Mouse (Mus musculus) liver, adult 2 months (tissue): ENCODE results near the gene Fam107b. TPM values are rescaled to one million over a fixed set of nuclear protein-coding genes. Genes with fewer than 3 reads are reported as not detected.

Experiments
- DNase-seq: peaks from one replicate; pipeline ENCODE4 v3.0.0-alpha.2; 2011; ENCODE audit warnings: low read depth, low spot score; ENCODE audit errors: extremely low read depth
- H3K27ac ChIP-seq: fragments of 200-500 bp; replicated peaks from 2 replicates; pipeline ENCODE4 v1.5.1; 2012; ENCODE audit warnings: low read depth, mild to moderate bottlenecking, control low read depth, inconsistent platforms, low read length; ENCODE audit not compliant: insufficient read depth
- H3K27me3 ChIP-seq: fragments of 200-500 bp; 2 replicates; pipeline ENCODE4 v1.6.1; 2012; ENCODE audit warnings: mild to moderate bottlenecking, moderate library complexity, low read length, inconsistent platforms; ENCODE audit not compliant: control insufficient read depth, insufficient read depth
- H3K36me3 ChIP-seq: fragments of 200-500 bp; 2 replicates; pipeline ENCODE4 v1.6.1; 2012; ENCODE audit warnings: low read length, inconsistent platforms; ENCODE audit not compliant: control insufficient read depth, insufficient read depth
- H3K4me1 ChIP-seq: fragments of 200-500 bp; 2 replicates; pipeline ENCODE4 v1.6.1; 2011; ENCODE audit warnings: low read length; ENCODE audit not compliant: control insufficient read depth, insufficient read depth
- H3K4me3 ChIP-seq: fragments of 200-500 bp; 2 replicates; pipeline ENCODE4 v1.5.1; 2011; ENCODE audit warnings: low read depth, mild to moderate bottlenecking, control low read depth, low read length, moderate library complexity; ENCODE audit not compliant: insufficient read depth
- H3K79me2 ChIP-seq: fragments of 200-500 bp; 2 replicates; pipeline ENCODE4 v1.6.1; 2012; ENCODE audit warnings: inconsistent platforms, mild to moderate bottlenecking, low read length, moderate library complexity; ENCODE audit not compliant: control insufficient read depth, insufficient read depth
- H3K9ac ChIP-seq: fragments of 200-500 bp; 2 replicates; pipeline ENCODE4 v1.6.1; 2012; ENCODE audit warnings: low read depth, mild to moderate bottlenecking, control low read depth, inconsistent platforms, low read length
- CTCF ChIP-seq: fragments of 200-500 bp; IDR thresholded peaks from 2 replicates; pipeline ENCODE4 v1.5.1; 2011; ENCODE audit warnings: low read depth, low read length, control low read depth
- POLR2A ChIP-seq: fragments of 200-500 bp; IDR thresholded peaks from 2 replicates; pipeline ENCODE4 v1.6.1; 2011; ENCODE audit warnings: low read length, control low read depth; ENCODE audit not compliant: insufficient read depth; ENCODE audit errors: extremely low read depth
- whole genome bisulfite sequencing: fragments of 180-500 bp; shearing (Covaris S2); methylation state at CpG from one replicate; pipeline ENCODE4 v1.1.7; 2018; 5-methylcytosine and 5-hydroxymethylcytosine counted together
- polyA plus RNA-seq: library from polyadenylated mRNA; depleted of rRNA; stranded (reverse); fragments of >200 nt; gene quantifications from 2 replicates; pipeline ENCODE4 v1.2.3, GENCODE M21; 2012
- total RNA-seq: library from RNA; depleted of rRNA; stranded (reverse); fragments of >200 nt; gene quantifications from 2 replicates; pipeline ENCODE4 v1.2.3, GENCODE M21; 2014

Fam107b gene
- total and polyA plus RNA-seq, 2 experiments, result 13.7 to 68.6 TPM

GRCm38 (mm10) chr2:3649171-3649570, 78.9 kb downstream of the Fam107b start:
- 83% methylated on average over 5 of the region's 5 CpGs for WGBS
- DNase-seq, result no peak
- H3K4me3 ChIP-seq, result no peak overlapping the region
- no peaks in the 10 kb centered on the region for H3K79me2 ChIP-seq
- H3K27ac ChIP-seq, result no peak overlapping the region
- TF ChIP-seq CTCF, result no peak
- no peak for TF ChIP-seq POLR2A
- H3K36me3 ChIP-seq, result no peaks in the 10 kb centered on the region
- H3K9ac ChIP-seq, result no peak overlapping the region
- H3K4me1 ChIP-seq, result peaks cover 2% of the 10 kb centered on the region; the same call in 1 of the 2 replicates
- no peaks in the 10 kb centered on the region for H3K27me3 ChIP-seq

GRCm38 (mm10) chr2:3654606-3655005, 84.3 kb downstream of the Fam107b start:
- Histone ChIP-seq H3K9ac (no peak overlapping the region), H3K36me3 (no peaks in the 10 kb centered on the region), H3K27me3 (no peaks in the 10 kb centered on the region), H3K4me3 (no peak overlapping the region), H3K4me1 (no peaks in the 10 kb centered on the region; the same call in 1 of the 2 replicates), H3K27ac (no peak overlapping the region), H3K79me2 (no peaks in the 10 kb centered on the region)
- no peak for DNase-seq
- TF ChIP-seq CTCF (no peak), POLR2A (no peak)

- Histone ChIP-seq H3K79me2 (no peaks in the 10 kb centered on the region), H3K4me1 (no peaks in the 10 kb centered on the region; the same call in 1 of the 2 replicates), H3K9ac (no peak overlapping the region), H3K27ac (no peak overlapping the region), H3K4me3 (no peak overlapping the region), H3K27me3 (no peaks in the 10 kb centered on the region), H3K36me3 (no peaks in the 10 kb centered on the region)
- TF ChIP-seq CTCF (no peak), POLR2A (no peak)
- 96% methylated on average over 3 of the region's 3 CpGs for WGBS
- no peak for DNase-seq
Observed at GRCm38 (mm10) chr2:3656091-3656490, 85.8 kb downstream of the Fam107b start.

GRCm38 (mm10) chr2:3656834-3657233, 86.5 kb downstream of the Fam107b start:
- TF ChIP-seq POLR2A (no peak), CTCF (no peak)
- no peaks in the 10 kb centered on the region; the same call in 1 of the 2 replicates for H3K4me1 ChIP-seq
- 88% methylated on average over 6 of the region's 6 CpGs for WGBS
- H3K79me2 ChIP-seq, result no peaks in the 10 kb centered on the region
- H3K9ac ChIP-seq, result no peak overlapping the region
- no peaks in the 10 kb centered on the region for H3K36me3 ChIP-seq
- H3K27me3 ChIP-seq, result no peaks in the 10 kb centered on the region
- H3K27ac ChIP-seq, result no peak overlapping the region
- H3K4me3 ChIP-seq, result no peak overlapping the region
- DNase-seq, result no peak

GRCm38 (mm10) chr2:3657376-3657775, 87.1 kb downstream of the Fam107b start:
- Histone ChIP-seq H3K36me3 (no peaks in the 10 kb centered on the region), H3K4me3 (no peak overlapping the region), H3K27ac (no peak overlapping the region), H3K79me2 (no peaks in the 10 kb centered on the region), H3K9ac (no peak overlapping the region), H3K27me3 (no peaks in the 10 kb centered on the region), H3K4me1 (no peaks in the 10 kb centered on the region; the same call in 1 of the 2 replicates)
- TF ChIP-seq CTCF (no peak), POLR2A (no peak)
- 84% methylated on average over 5 of the region's 5 CpGs for WGBS
- no peak for DNase-seq

GRCm38 (mm10) chr2:3657811-3658730, 87.8 kb downstream of the Fam107b start:
- Histone ChIP-seq H3K36me3 (no peaks in the 10 kb centered on the region), H3K9ac (no peak overlapping the region), H3K27me3 (no peaks in the 10 kb centered on the region), H3K4me1 (no peaks in the 10 kb centered on the region; the same call in 1 of the 2 replicates), H3K4me3 (no peak overlapping the region), H3K27ac (peak overlapping the region; percentile 32; the same call in 1 of the 2 replicates), H3K79me2 (no peaks in the 10 kb centered on the region)
- DNase-seq, result peak; percentile 52
- no peak for TF ChIP-seq POLR2A
- no peak for TF ChIP-seq CTCF
- 70% methylated on average over 11 of the region's 11 CpGs for WGBS
